Mouse (Mus musculus): ENCODE results near the gene Pde11a. TPM values are rescaled to one million over a fixed set of nuclear protein-coding genes. Genes with fewer than 3 reads are reported as not detected.
A peak's percentile ranks its signal among the peaks of the same experiment; 100 is the strongest.

Pde11a gene
- polyA plus RNA-seq, 1 experiment from 2014 or later, result 1.1 TPM

- Histone ChIP-seq H3K4me2 (replicated peaks; ENCODE audit: low read depth, low read length) (no peak overlapping the region), H3K27ac (ENCODE audit: low read depth, low read length) (no peak overlapping the region), H3K9ac (ENCODE audit: low read depth, low read length) (no peak overlapping the region), H3K36me3 (ENCODE audit: control insufficient read depth, insufficient read depth, low read length) (no peaks in the 10 kb centered on the region), H3K4me3 (ENCODE audit: low read length) (no peak overlapping the region), H3K27me3 (ENCODE audit: control insufficient read depth, insufficient read depth, low read length) (no peaks in the 10 kb centered on the region), H3K9me3 (ENCODE audit: control insufficient read depth, low read length) (no peaks in the 10 kb centered on the region), H3K4me1 (ENCODE audit: control insufficient read depth, insufficient read depth, low read length) (peaks cover 29% of the 10 kb centered on the region)
- WGBS, result 94% methylated on average over 11 of the region's 11 CpGs
- no peak for ATAC-seq (ENCODE audit: low FRiP score, low TSS enrichment)
Measured at GRCm38 (mm10) chr2:75994841-75995240, 343.7 kb downstream of the Pde11a start.

DNA sequence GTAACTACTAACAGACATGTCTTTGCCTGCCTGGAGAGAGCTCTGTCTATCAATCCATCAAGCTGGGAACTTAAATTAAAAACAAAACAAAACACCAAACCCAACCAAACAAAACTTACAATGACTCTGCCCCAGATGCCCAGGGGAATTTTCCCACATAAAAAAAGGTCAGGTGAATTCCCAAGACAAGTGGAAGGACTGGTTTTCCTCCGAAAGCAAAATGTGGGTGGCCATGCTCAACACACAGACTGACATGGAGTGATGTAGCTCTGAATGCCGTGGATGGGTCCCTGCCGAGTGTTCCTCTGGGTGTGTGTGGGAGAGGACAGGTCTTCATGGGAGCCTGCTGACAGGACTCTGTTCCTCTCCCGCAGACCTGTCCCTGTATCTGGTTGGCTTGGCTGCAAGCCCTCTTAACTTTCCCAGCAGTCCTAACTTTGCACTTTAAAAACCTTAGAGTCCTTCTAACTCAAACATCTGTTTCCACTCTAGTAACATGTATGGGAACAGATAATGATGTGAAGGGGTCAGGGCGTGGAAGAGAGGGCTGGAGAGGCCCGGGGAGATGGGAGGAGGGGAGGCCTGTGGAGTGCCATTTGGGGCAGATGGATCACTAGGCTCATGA is 346.9 kb downstream of the Pde11a start:
- Histone ChIP-seq H3K27ac (ENCODE audit: low read depth, low read length) (peak overlapping the region; percentile 55; the same call in 1 of the 2 replicates), H3K4me2 (replicated peaks; ENCODE audit: low read depth, low read length) (no peak overlapping the region), H3K4me3 (ENCODE audit: low read length) (no peak overlapping the region), H3K9me3 (ENCODE audit: control insufficient read depth, low read length) (no peaks in the 10 kb centered on the region), H3K9ac (ENCODE audit: low read depth, low read length) (no peak overlapping the region), H3K4me1 (ENCODE audit: control insufficient read depth, insufficient read depth, low read length) (peaks cover 26% of the 10 kb centered on the region; the same call in 1 of the 2 replicates), H3K36me3 (ENCODE audit: control insufficient read depth, insufficient read depth, low read length) (no peaks in the 10 kb centered on the region), H3K27me3 (ENCODE audit: control insufficient read depth, insufficient read depth, low read length) (no peaks in the 10 kb centered on the region)
- ATAC-seq (ENCODE audit: low FRiP score, low TSS enrichment), result 0 out of 2 replicates have a peak, but pooled peaks have one; percentile 20
- WGBS, result 40% methylated on average over 6 of the region's 6 CpGs

DNA sequence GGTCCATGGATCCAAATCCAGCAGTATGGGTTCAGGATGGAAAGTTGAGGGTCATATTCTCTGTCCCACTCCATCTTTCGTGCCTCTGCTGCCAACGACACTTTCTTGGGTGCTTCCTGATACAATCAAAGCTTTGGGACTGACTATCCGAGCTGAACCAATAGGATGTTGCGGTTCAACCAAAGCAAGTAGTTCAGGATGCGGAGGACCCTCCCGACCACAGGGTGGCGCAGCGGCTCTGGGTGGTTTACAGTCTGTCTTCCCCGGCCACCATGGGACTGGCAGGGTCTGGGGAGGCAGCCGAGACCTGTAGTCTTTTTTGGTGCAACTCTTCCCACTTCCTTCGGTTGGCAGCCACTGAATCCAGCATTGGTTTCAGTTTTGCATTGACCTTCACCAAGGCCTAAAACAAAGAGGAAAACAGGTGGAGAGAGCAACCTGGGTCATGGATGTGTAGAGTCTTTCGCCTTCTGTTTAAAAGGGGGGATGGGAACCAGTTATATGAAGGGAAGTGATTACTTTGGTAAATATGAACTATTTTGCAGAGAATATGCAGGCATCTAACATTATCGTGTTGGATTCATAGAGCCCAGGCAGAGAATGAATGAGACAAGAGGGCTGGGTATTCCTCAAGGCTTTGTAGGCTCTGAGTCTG is 347.6 kb downstream of the Pde11a start:
- WGBS, result 61% methylated on average over 13 of the region's 13 CpGs
- ATAC-seq (ENCODE audit: low FRiP score, low TSS enrichment), result 0 out of 2 replicates have a peak, but pooled peaks have one; percentile 54
- H3K9ac ChIP-seq (ENCODE audit: low read depth, low read length), result no peak overlapping the region
- H3K27ac ChIP-seq (ENCODE audit: low read depth, low read length), result no peak overlapping the region
- H3K4me1 ChIP-seq (ENCODE audit: control insufficient read depth, insufficient read depth, low read length), result peaks cover 26% of the 10 kb centered on the region; the same call in 1 of the 2 replicates
- H3K4me2 ChIP-seq (replicated peaks; ENCODE audit: low read depth, low read length), result no peak overlapping the region
- no peaks in the 10 kb centered on the region for H3K27me3 ChIP-seq (ENCODE audit: control insufficient read depth, insufficient read depth, low read length)
- H3K4me3 ChIP-seq (ENCODE audit: low read length), result no peak overlapping the region
- no peaks in the 10 kb centered on the region for H3K9me3 ChIP-seq (ENCODE audit: control insufficient read depth, low read length)
- H3K36me3 ChIP-seq (ENCODE audit: control insufficient read depth, insufficient read depth, low read length), result no peaks in the 10 kb centered on the region

- Histone ChIP-seq H3K9ac (ENCODE audit: low read depth, low read length) (no peak overlapping the region), H3K9me3 (ENCODE audit: control insufficient read depth, low read length) (no peaks in the 10 kb centered on the region), H3K4me3 (ENCODE audit: low read length) (no peak overlapping the region), H3K27me3 (ENCODE audit: control insufficient read depth, insufficient read depth, low read length) (no peaks in the 10 kb centered on the region), H3K36me3 (ENCODE audit: control insufficient read depth, insufficient read depth, low read length) (no peaks in the 10 kb centered on the region), H3K4me2 (replicated peaks; ENCODE audit: low read depth, low read length) (no peak overlapping the region), H3K4me1 (ENCODE audit: control insufficient read depth, insufficient read depth, low read length) (peaks cover 28% of the 10 kb centered on the region), H3K27ac (ENCODE audit: low read depth, low read length) (no peak overlapping the region)
- WGBS, result 64% methylated on average over 4 of the region's 4 CpGs
- no peak for ATAC-seq (ENCODE audit: low FRiP score, low TSS enrichment)
Measured at GRCm38 (mm10) chr2:75989694-75990093, 348.9 kb downstream of the Pde11a start.

- 18% methylated on average over 7 of the region's 7 CpGs for WGBS
Measured at GRCm38 (mm10) chr2:75988779-75989363, 349.7 kb downstream of the Pde11a start.

GRCm38 (mm10) chr2:75988378-75988777 is 350.2 kb downstream of the Pde11a start:
- Histone ChIP-seq H3K27ac (ENCODE audit: low read depth, low read length) (peak overlapping the region; percentile 26; the same call in 1 of the 2 replicates), H3K4me2 (replicated peaks; ENCODE audit: low read depth, low read length) (peak overlapping the region; percentile 26; the same call in 1 of the 2 replicates), H3K9me3 (ENCODE audit: control insufficient read depth, low read length) (no peaks in the 10 kb centered on the region), H3K27me3 (ENCODE audit: control insufficient read depth, insufficient read depth, low read length) (no peaks in the 10 kb centered on the region), H3K36me3 (ENCODE audit: control insufficient read depth, insufficient read depth, low read length) (no peaks in the 10 kb centered on the region), H3K4me3 (ENCODE audit: low read length) (no peak overlapping the region), H3K4me1 (ENCODE audit: control insufficient read depth, insufficient read depth, low read length) (peaks cover 28% of the 10 kb centered on the region), H3K9ac (ENCODE audit: low read depth, low read length) (no peak overlapping the region)
- WGBS, result 20% methylated on average over 4 of the region's 4 CpGs
- 0 out of 2 replicates have a peak, but pooled peaks have one; percentile 20 for ATAC-seq (ENCODE audit: low FRiP score, low TSS enrichment)

More at GRCm38 (mm10) chr2:75988779-75989363, 349.7 kb downstream of the Pde11a start:
- no peak for ATAC-seq (ENCODE audit: low FRiP score, low TSS enrichment)
- peak overlapping the region; percentile 26; the same call in 1 of the 2 replicates for H3K27ac ChIP-seq (ENCODE audit: low read depth, low read length)
- peaks cover 28% of the 10 kb centered on the region for H3K4me1 ChIP-seq (ENCODE audit: control insufficient read depth, insufficient read depth, low read length)
- H3K36me3 ChIP-seq (ENCODE audit: control insufficient read depth, insufficient read depth, low read length), result no peaks in the 10 kb centered on the region
- no peak overlapping the region for H3K9ac ChIP-seq (ENCODE audit: low read depth, low read length)
- no peak overlapping the region for H3K4me3 ChIP-seq (ENCODE audit: low read length)
- H3K4me2 ChIP-seq (replicated peaks; ENCODE audit: low read depth, low read length), result peak overlapping the region; percentile 26
- H3K9me3 ChIP-seq (ENCODE audit: control insufficient read depth, low read length), result no peaks in the 10 kb centered on the region
- H3K27me3 ChIP-seq (ENCODE audit: control insufficient read depth, insufficient read depth, low read length), result no peaks in the 10 kb centered on the region

DNA sequence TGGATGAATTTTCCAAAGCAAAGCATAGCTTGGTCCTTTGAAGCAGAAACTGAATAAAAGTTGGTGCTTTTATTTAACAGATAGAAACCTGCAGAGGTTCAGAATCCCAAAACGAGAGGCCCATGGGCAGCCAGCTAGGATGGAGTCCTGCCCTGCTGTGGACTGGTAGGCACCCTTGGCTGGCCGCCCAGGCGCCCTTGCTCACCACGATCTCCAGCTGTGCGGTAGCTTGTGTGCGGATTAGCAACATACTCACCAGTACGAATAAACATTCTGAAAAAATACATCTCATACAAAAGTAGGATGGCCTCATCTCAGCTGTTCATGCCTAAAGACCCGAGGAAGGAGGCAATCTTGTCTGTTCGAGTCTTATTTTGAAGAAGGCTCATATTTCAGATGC is 350.8 kb downstream of the Pde11a start:
- no peaks in the 10 kb centered on the region for H3K27me3 ChIP-seq (ENCODE audit: control insufficient read depth, insufficient read depth, low read length)
- no peak for ATAC-seq (ENCODE audit: low FRiP score, low TSS enrichment)
- no peaks in the 10 kb centered on the region for H3K36me3 ChIP-seq (ENCODE audit: control insufficient read depth, insufficient read depth, low read length)
- no peak overlapping the region for H3K27ac ChIP-seq (ENCODE audit: low read depth, low read length)
- H3K4me2 ChIP-seq (replicated peaks; ENCODE audit: low read depth, low read length), result no peak overlapping the region
- no peak overlapping the region for H3K4me3 ChIP-seq (ENCODE audit: low read length)
- 64% methylated on average over 9 of the region's 9 CpGs for WGBS
- H3K4me1 ChIP-seq (ENCODE audit: control insufficient read depth, insufficient read depth, low read length), result peaks cover 28% of the 10 kb centered on the region
- H3K9ac ChIP-seq (ENCODE audit: low read depth, low read length), result no peak overlapping the region
- H3K9me3 ChIP-seq (ENCODE audit: control insufficient read depth, low read length), result no peaks in the 10 kb centered on the region

DNA sequence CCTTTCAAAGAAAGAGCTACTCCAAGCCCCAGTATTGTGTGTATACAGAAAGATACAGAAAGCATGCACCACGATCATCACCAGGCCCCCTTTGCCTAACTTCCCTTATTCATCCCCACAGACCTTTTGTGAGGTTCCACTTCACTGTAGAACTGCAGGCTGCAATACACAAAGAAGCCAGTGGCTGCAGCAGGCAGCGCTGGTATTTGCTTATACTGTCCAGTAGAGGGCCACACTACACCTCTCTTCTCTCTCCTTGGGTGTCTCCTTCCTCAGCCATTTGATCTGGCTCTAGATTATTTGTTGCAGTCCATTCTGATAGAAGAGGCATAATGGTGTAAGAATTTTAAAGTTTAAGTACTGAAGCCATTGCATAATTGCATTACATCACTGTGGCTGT is 353.4 kb downstream of the Pde11a start:
- no peaks in the 10 kb centered on the region for H3K27me3 ChIP-seq (ENCODE audit: control insufficient read depth, insufficient read depth, low read length)
- H3K27ac ChIP-seq (ENCODE audit: low read depth, low read length), result no peak overlapping the region
- no peak overlapping the region for H3K4me2 ChIP-seq (replicated peaks; ENCODE audit: low read depth, low read length)
- peak; percentile 56; the same call in 1 of the 2 replicates for ATAC-seq (ENCODE audit: low FRiP score, low TSS enrichment)
- no peaks in the 10 kb centered on the region for H3K36me3 ChIP-seq (ENCODE audit: control insufficient read depth, insufficient read depth, low read length)
- H3K4me3 ChIP-seq (ENCODE audit: low read length), result no peak overlapping the region
- 4% methylated on average over 2 of the region's 2 CpGs for WGBS
- no peak overlapping the region for H3K9ac ChIP-seq (ENCODE audit: low read depth, low read length)
- no peaks in the 10 kb centered on the region for H3K9me3 ChIP-seq (ENCODE audit: control insufficient read depth, low read length)
- H3K4me1 ChIP-seq (ENCODE audit: control insufficient read depth, insufficient read depth, low read length), result peaks cover 14% of the 10 kb centered on the region

- Histone ChIP-seq H3K27ac (ENCODE audit: low read depth, low read length) (no peak overlapping the region), H3K36me3 (ENCODE audit: control insufficient read depth, insufficient read depth, low read length) (no peaks in the 10 kb centered on the region), H3K9ac (ENCODE audit: low read depth, low read length) (no peak overlapping the region), H3K9me3 (ENCODE audit: control insufficient read depth, low read length) (no peaks in the 10 kb centered on the region), H3K27me3 (ENCODE audit: control insufficient read depth, insufficient read depth, low read length) (no peaks in the 10 kb centered on the region), H3K4me1 (ENCODE audit: control insufficient read depth, insufficient read depth, low read length) (peaks cover 12% of the 10 kb centered on the region), H3K4me2 (replicated peaks; ENCODE audit: low read depth, low read length) (no peak overlapping the region), H3K4me3 (ENCODE audit: low read length) (no peak overlapping the region)
- 74% methylated on average over 3 of the region's 3 CpGs for WGBS
- no peak for ATAC-seq (ENCODE audit: low FRiP score, low TSS enrichment)
Measured at GRCm38 (mm10) chr2:75983847-75984246, 354.7 kb downstream of the Pde11a start.
